Mouse (Mus musculus): ENCODE results near the gene Hmcn1.

- TF ChIP-seq CTCF (IDR thresholded peaks at IDR 0.05; ENCODE audit: borderline replicate concordance, insufficient read depth, low read depth, low read length) (no peak), POLR2A (IDR thresholded peaks at IDR 0.05; ENCODE audit: borderline replicate concordance, insufficient read depth, low read length) (no peak)
Observed at GRCm38 (mm10) chr1:150994612-150995011, 1.4 kb upstream of the Hmcn1 start.
